Mouse (Mus musculus): Measurements from ENCODE around the gene Chst2. TPM values are rescaled to one million over a fixed set of nuclear protein-coding genes. Genes with fewer than 3 reads are reported as not detected.

Gene Chst2
- 1.3 TPM in 2 replicates for polyA plus RNA-seq (2012; rRNA removed; ENCODE audit: low replicate concordance)

GRCm38 (mm10) chr9:95406571-95407561 lies at the start of gene Chst2:
Chst2 (minus strand) TSS chr9:95406722.

Other genes starting within 250 kb of the Chst2 start
- gene U2surp, start 105.3 kb upstream of the Chst2 start, polyA plus RNA-seq (2012; rRNA removed; ENCODE audit: low replicate concordance): 0.36 and 0.39 TPM in 2 replicates
- gene Paqr9, start 152.9 kb upstream of the Chst2 start, polyA plus RNA-seq (2012; rRNA removed; ENCODE audit: low replicate concordance): 1.6 and 2.6 TPM in 2 replicates
- gene Pcolce2, start 230.9 kb upstream of the Chst2 start, polyA plus RNA-seq (2012; rRNA removed; ENCODE audit: low replicate concordance): 0.05 and 0.11 TPM in 2 replicates

Data from duodenum, adult 2 months (tissue).